In genomic region chr17:32146718-32147117, GRCm38 (mm10) we compare ENCODE assay signal across 24 mouse cellular contexts. TPM values are rescaled to one million over a fixed set of nuclear protein-coding genes. Genes with fewer than 3 reads are reported as not detected.
DNase-seq lines count a peak whose midpoint lies in the region; ATAC-seq lines count a peak whose summit lies in the region.
"Had no signal": no experiment of that assay in that cellular context is flagged by ENCODE, and none has a peak within 500 bp of the region (broad histone marks: within the 10 kb centered on the region; RNA-seq: fewer than 3 reads in every experiment).

No protein-coding gene starts in this region.

- peaks cover 46% of the 10 kb centered on the region for H3K36me3 ChIP-seq in forebrain, embryonic 14.5 days (ENCODE audit: control insufficient read depth, insufficient read depth, low read length)
- H3K36me3 ChIP-seq in forebrain, embryonic 13.5 days (ENCODE audit: poor library complexity, severe bottlenecking) = peaks cover 77% of the 10 kb centered on the region

- ATAC-seq in forebrain, embryonic 14.5 days = peak; percentile 49; the same call in 1 of the 2 replicates
- no peak for ATAC-seq in forebrain, embryonic 13.5 days
- ATAC-seq in inflammation-experienced regulatory T-cells, adult 6 months = no peak
- ATAC-seq: intestine, embryonic 15.5 days; liver, postnatal 0 days; lung, postnatal 0 days had no signal

- no peaks in the 10 kb centered on the region for H3K27me3 ChIP-seq in forebrain, embryonic 14.5 days (replicated peaks; ENCODE audit: control insufficient read depth, insufficient read depth, low read length)
- H3K27me3 ChIP-seq in forebrain, embryonic 13.5 days = no peaks in the 10 kb centered on the region
- H3K27me3 ChIP-seq: embryonic facial prominence, embryonic 12.5 days; heart, embryonic 15.5 days; intestine, embryonic 15.5 days; limb, embryonic 12.5 days; midbrain, embryonic 12.5 days had no signal

- no peak overlapping the region for H3K4me3 ChIP-seq in forebrain, embryonic 14.5 days (ENCODE audit: low read depth, low read length)
- no peak overlapping the region for H3K4me3 ChIP-seq in forebrain, embryonic 13.5 days
- H3K4me3 ChIP-seq: embryonic facial prominence, embryonic 12.5 days; heart, embryonic 15.5 days; intestine, embryonic 15.5 days; limb, embryonic 12.5 days; midbrain, embryonic 12.5 days had no signal

- no peak overlapping the region for H3K9ac ChIP-seq in forebrain, embryonic 14.5 days (ENCODE audit: low read length)
- no peak overlapping the region; the same call in 1 of the 2 replicates for H3K9ac ChIP-seq in forebrain, embryonic 13.5 days
- H3K9ac ChIP-seq: embryonic facial prominence, embryonic 12.5 days; heart, embryonic 15.5 days; intestine, embryonic 15.5 days; limb, embryonic 12.5 days; liver, postnatal 0 days; midbrain, embryonic 12.5 days had no signal

- H3K27ac ChIP-seq in forebrain, embryonic 14.5 days (ENCODE audit: low read depth, low read length) = no peak overlapping the region
- H3K27ac ChIP-seq in forebrain, embryonic 13.5 days = no peak overlapping the region
- H3K27ac ChIP-seq: embryonic facial prominence, embryonic 12.5 days; heart, embryonic 15.5 days; intestine, embryonic 15.5 days; limb, embryonic 12.5 days; midbrain, embryonic 12.5 days had no signal

- H3K4me1 ChIP-seq in forebrain, embryonic 14.5 days (ENCODE audit: control insufficient read depth, insufficient read depth, low read length) = no peaks in the 10 kb centered on the region
- peaks cover 7% of the 10 kb centered on the region; the same call in 1 of the 2 replicates for H3K4me1 ChIP-seq in forebrain, embryonic 13.5 days
- H3K4me1 ChIP-seq: embryonic facial prominence, embryonic 12.5 days; limb, embryonic 12.5 days; midbrain, embryonic 12.5 days had no signal

- DNase-seq in forebrain, embryonic 14.5 days (ENCODE audit: low spot score) = peak; percentile 33
- peak; percentile 24 for DNase-seq in layer of hippocampus, adult 9-11 months
- no peak for DNase-seq in layer of hippocampus, adult 9-10 months (ENCODE audit: low spot score)
- peak; percentile 22 for DNase-seq in right cerebral cortex, postnatal 25 days
- DNase-seq in right cerebral cortex, adult 18-20 months = no peak
- DNase-seq: adrenal gland, postnatal 25 days; cerebellum, adult 11-12 months; cerebellum, postnatal 25 days; gastrocnemius, postnatal 14 days; heart, postnatal 36 days; kidney, adult 8-10 months; kidney, postnatal 10 days; liver, postnatal 0 days; retina, postnatal 1 day had no signal

- 87% methylated on average over 8 of the region's 8 CpGs for WGBS in forebrain, embryonic 14.5 days
- WGBS in forebrain, embryonic 13.5 days = 88% methylated on average over 8 of the region's 8 CpGs

- H3K4me2 ChIP-seq in forebrain, embryonic 14.5 days (ENCODE audit: low read length) = no peak overlapping the region
- H3K4me2 ChIP-seq in forebrain, embryonic 13.5 days = no peak overlapping the region
- H3K4me2 ChIP-seq: embryonic facial prominence, embryonic 12.5 days; heart, embryonic 15.5 days; intestine, embryonic 15.5 days; limb, embryonic 12.5 days; liver, embryonic 11.5 days; midbrain, embryonic 12.5 days had no signal

- no peaks in the 10 kb centered on the region for H3K9me3 ChIP-seq in forebrain, embryonic 14.5 days (replicated peaks; ENCODE audit: control insufficient read depth, low read length)
- no peaks in the 10 kb centered on the region for H3K9me3 ChIP-seq in forebrain, embryonic 13.5 days (replicated peaks)
- H3K9me3 ChIP-seq: embryonic facial prominence, embryonic 12.5 days; heart, embryonic 15.5 days; intestine, embryonic 15.5 days; limb, embryonic 12.5 days; midbrain, embryonic 12.5 days had no signal

RNA-seq across cellular contexts. Expression of gene Notch3, which starts 19.9 kb away (rescaled TPM):
- polyA plus RNA-seq in forebrain, embryonic 14.5 days (2014; fragmentation: Nextera tagmentation; extraction: Ambion mirVana) = 5.6 and 6.0 TPM in 2 replicates
- polyA plus RNA-seq in forebrain, embryonic 13.5 days (2015; fragmentation: Nextera tagmentation; extraction: Ambion mirVana) = 7.7 and 9.7 TPM in 2 replicates
- polyA plus RNA-seq in inflammation-experienced regulatory T-cells, adult 6 months (2017; shearing (Covaris generic)) = not detected

RNA-seq across cellular contexts. Expression of gene Ephx3, which starts 42.6 kb away (rescaled TPM):
- not detected in 2 replicates for polyA plus RNA-seq in forebrain, embryonic 14.5 days (2014; fragmentation: Nextera tagmentation; extraction: Ambion mirVana)
- 0.08 and 0.10 TPM in 2 replicates for polyA plus RNA-seq in forebrain, embryonic 13.5 days (2015; fragmentation: Nextera tagmentation; extraction: Ambion mirVana)
- under 1 TPM in 2 of 3 experiments, not detected in 1; 0.15 to 0.23 TPM for polyA plus RNA-seq in inflammation-experienced regulatory T-cells, adult 6 months (2017; shearing (Covaris generic))
- polyA plus RNA-seq: limb, embryonic 12.5 days; liver, embryonic 11.5 days; liver, postnatal 0 days; neural tube, embryonic 11.5 days had no signal

Comparison
In these comparisons a context has a peak if more than half of its experiments do, and no peak if none do; other contexts are left out.
1. DNase-seq: peak in forebrain, embryonic 14.5 days (single experiment), layer of hippocampus, adult 9-11 months (single experiment) and right cerebral cortex, postnatal 25 days (single experiment); none in layer of hippocampus, adult 9-10 months (single experiment) and right cerebral cortex, adult 18-20 months (single experiment).